Mouse (Mus musculus): ENCODE measurements around the gene Akap5. TPM values are rescaled to one million over a fixed set of nuclear protein-coding genes. Genes with fewer than 3 reads are reported as not detected.

Akap5 gene
- total RNA-seq, 2 experiments from 2014 or later, result 2.1 to 2.7 TPM

DNA sequence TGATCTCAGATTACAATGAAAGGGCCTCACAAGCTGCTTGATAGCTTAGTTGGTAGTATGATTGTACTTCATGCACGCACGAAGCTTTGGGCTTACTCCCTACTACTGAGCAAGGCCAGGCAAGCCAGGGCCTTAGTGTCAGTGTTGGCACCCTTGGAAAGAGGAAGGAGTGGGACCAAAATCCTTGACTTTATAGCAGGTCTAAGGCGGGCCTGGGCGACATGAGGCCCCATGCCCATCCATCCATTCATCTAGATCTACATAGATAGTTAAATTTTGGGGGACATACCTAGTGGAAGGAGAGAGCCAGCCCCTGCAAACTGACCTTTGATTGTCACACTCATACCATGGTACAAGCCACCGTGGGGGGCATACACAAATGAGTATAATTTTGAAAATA lies 16.3 kb upstream of the Akap5 start:
- no peak for DNase-seq (ENCODE audit: low spot score)
- intact Hi-C loops (cut with DNase I), result no loop called here

DNA sequence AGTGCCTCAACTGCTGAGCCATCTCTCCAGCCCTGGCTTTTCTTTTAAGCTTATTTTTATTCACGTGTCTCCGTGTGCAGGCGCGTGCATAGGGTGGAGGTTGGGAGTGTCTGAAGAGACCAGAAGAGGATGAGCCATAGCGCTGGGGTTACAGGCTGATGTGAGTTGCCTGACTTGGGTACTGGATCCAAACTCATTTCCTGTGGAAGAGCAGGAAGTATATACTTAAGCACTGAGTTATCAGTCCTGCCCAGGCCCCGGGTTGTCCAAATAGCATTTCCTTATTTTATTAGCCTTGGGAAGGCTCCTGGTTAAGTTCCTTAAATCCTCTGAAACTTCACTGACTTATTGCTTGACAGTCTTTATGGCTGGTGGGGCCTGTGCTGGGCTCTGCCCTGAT lies 14.7 kb upstream of the Akap5 start:
- intact Hi-C loops (cut with DNase I), result no loop called here
- DNase-seq (ENCODE audit: low spot score), result no peak

DNA sequence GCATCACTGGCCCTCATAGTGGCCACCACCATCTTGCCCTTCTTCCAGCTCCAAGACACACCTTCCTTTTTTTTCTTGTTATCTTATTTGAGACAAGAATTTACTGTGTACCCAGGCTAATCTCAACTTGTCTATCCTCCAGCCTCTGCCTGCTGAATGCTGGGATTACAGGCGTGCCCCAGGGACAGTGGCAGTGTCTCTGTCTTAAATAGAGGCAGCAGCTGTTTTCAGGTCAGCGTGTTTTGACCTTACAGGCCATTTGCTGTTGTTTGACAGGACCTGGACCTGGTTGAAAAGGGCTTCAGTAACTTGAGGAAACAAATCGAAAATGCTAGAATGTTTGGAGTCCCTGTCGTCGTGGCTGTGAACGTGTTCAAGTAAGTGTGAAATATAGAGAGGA lies 14.1 kb upstream of the Akap5 start:
- intact Hi-C loops (cut with DNase I), result no loop called here
- no peak for DNase-seq (ENCODE audit: low spot score)

DNA sequence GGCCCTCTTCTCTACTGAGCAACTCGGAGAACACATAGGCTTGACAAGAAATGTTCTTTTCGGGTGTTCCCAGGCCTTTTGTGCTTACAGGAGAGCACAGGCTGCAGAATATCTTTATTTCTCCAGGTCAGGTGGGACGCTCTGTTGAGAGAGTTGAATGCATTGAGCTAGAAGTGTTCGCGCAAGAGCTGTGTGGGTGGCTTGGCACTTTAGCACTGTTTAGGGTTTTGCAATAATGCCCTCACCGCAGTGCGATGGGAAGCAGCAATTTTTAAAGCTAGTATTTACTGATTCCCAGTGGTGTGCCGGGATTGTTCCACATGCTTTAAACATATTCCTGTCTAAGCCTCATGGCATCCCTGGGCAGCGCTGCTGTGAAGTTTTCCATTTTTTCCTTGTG lies 13.5 kb upstream of the Akap5 start:
- no peak for DNase-seq (ENCODE audit: low spot score)

DNA sequence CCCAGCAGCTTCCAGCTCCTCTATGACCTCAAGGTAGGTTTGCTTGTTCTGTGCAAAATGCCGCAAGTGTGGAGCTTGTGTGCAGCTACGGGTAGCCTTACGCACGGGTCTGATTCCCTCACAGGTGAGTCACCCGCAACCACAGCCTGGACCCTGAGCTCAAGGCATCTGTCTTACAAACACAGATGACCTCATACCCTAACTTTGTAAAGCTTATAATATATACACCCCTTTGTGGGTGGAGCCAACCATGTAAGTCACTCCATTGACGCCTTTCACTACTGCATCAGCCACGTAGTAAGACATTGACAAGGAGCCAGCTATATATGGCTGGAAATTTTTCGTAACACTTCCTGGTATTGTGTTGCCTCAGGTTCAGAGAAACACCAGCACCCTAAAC lies 12.7 kb upstream of the Akap5 start:
- DNase-seq (ENCODE audit: low spot score), result no peak
- intact Hi-C loops (cut with DNase I), result no loop called here

More for the DNA sequence above, 13.5 kb upstream of the Akap5 start:
- intact Hi-C loops (cut with DNase I), result no loop called here

DNA sequence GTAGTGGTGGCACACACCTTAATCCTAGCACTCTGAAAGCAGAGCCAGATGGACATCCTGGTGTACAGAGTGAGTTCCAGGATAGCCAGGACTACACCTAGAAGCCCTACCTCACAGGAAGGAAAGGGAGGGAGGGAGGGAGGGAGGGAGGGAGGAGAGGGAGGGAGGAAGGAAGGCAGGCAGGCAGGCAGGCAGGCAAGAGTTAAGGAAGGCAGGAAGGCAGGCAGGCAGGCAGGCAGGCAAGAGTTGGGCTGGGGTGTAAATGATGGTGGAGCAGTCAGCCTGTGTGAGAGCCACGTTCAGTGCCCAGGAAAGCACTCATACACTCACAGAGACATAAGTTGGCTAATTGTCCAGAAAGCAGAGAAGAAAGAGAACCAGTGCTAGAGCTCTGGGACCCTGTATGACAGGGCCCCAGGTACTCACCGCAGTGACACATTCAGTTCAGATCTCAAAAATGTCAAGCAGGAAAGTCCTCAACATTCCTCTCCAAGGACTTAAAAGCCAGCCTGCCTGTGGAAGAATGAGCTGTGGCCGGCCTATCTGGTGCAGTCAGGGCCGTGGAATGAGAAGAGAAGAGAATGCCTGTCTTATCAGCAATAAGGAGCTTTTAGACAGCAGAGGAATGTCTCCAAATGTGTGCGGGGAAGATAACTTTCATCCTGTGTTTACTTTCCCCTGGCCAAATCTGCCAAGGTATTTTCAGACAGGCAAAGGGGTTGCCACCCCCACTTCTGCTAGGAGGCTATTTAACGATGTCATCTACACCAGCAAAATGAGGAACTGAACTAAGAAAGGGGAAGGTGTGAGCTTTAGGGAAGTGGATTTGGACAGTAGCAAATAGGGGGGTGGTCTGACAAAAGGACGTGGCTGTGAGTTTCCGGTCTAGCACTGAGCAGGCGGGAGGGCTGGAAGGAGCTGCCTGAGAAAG lies 6.1 kb upstream of the Akap5 start:
- DNase-seq (ENCODE audit: low spot score), result no peak
- intact Hi-C loops (cut with DNase I), result no loop called here

DNA sequence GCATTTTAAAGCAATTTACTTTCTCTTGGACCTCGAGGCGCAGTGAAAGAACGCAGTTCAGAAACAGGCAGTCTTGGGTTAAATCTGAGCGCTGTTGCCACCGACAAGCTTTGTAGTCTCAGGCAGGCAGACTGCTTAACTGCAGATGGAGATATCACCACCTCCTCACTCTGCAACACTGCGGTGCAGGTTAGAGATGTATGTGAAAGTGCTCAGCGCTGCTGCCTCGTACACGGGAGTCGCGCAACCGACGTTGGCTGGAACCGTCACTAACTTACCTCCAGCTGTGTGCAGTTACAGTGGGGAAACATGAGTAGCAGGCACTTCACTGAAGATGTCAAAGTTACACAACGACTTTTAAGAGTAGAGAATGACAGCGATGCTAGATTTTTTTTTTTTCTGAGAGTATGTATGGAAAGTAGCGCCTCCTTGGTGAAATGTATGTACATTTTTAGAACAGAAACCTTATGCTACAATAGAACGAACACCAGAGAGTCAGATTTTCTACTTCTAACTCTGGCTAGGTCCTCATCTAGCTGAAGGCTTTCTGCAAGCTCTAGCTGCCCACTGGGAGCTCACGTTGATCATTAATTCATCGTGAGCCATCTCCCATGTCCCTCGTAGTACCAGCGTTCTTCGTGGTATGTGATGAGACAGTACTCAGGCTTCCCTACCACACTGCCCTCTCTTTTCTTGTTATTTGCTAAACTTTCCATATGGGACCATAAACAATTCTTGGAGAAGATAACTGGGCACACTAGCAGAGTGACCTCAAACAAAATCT lies 1.9 kb downstream of the Akap5 start:
- no peak for DNase-seq (ENCODE audit: low spot score)
- intact Hi-C loops (cut with DNase I), result no loop called here

DNA sequence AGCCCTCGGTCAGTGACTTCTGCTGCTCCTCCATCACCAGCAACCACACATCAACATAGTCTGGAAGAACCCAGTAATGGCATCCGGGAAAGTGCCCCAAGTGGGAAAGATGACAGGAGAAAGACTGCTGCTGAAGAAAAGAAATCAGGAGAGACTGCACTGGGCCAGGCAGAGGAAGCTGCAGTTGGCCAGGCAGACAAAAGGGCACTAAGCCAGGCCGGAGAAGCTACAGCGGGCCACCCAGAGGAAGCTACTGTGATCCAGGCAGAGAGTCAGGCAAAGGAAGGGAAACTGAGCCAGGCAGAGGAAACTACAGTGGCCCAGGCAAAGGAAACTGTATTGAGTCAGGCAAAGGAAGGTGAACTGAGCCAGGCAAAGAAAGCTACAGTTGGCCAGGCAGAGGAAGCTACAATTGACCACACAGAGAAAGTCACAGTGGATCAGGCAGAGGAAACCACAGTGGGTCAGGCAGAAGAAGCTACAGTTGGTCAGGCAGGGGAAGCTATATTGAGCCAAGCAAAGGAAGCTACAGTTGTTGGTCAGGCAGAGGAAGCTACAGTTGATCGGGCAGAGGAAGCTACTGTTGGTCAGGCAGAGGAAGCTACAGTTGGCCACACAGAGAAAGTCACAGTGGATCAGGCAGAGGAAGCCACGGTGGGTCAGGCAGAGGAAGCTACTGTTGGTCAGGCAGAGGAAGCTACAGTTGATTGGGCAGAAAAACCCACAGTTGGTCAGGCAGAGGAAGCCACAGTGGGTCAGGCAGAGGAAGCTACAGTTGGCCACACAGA lies 4.1 kb downstream of the Akap5 start:
- no peak for DNase-seq (ENCODE audit: low spot score)
- intact Hi-C loops (cut with DNase I), result no loop called here

DNA sequence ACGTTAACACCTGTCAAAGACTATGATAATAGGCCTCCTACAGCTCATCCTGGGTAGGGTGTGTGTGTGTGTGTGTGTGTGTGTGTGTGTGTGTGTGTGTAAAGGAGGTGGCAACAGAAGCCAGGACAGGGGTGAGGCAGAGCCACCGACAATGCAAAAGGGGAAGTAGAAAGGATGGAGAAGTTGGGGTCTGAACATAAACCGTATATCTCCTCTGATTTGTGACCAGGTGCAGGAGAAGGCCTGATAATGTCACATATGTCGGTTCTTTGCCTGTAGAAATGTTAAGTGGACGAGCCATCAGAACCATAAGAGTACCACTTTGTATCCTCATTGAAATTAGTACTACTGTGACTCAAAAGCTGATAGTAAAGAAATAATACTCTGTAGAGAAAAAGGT lies 9.0 kb downstream of the Akap5 start:
- intact Hi-C loops (cut with DNase I), result no loop called here

DNA sequence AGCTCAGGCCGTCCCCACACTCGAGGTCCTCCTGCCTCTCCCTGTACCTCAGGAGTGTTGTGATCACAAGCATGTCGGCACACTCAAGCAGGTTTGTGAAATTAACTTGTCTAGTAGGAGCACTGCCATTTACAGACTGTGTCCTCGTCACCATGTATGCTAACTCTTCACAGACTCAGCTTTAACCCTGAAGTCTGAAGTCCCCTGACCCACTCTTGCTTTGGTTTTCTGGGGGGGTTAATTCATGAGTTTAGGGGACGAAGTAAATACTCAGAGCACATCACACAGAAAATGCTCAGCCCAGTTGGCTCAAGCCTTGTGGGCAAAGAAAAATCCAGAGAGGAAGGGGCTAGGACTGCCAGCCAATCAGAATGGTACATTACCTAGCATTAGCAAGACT lies 10.9 kb downstream of the Akap5 start:
- intact Hi-C loops (cut with DNase I), result no loop called here
- no peak for DNase-seq (ENCODE audit: low spot score)

More for the DNA sequence above, 9.0 kb downstream of the Akap5 start:
- no peak for DNase-seq (ENCODE audit: low spot score)

DNA sequence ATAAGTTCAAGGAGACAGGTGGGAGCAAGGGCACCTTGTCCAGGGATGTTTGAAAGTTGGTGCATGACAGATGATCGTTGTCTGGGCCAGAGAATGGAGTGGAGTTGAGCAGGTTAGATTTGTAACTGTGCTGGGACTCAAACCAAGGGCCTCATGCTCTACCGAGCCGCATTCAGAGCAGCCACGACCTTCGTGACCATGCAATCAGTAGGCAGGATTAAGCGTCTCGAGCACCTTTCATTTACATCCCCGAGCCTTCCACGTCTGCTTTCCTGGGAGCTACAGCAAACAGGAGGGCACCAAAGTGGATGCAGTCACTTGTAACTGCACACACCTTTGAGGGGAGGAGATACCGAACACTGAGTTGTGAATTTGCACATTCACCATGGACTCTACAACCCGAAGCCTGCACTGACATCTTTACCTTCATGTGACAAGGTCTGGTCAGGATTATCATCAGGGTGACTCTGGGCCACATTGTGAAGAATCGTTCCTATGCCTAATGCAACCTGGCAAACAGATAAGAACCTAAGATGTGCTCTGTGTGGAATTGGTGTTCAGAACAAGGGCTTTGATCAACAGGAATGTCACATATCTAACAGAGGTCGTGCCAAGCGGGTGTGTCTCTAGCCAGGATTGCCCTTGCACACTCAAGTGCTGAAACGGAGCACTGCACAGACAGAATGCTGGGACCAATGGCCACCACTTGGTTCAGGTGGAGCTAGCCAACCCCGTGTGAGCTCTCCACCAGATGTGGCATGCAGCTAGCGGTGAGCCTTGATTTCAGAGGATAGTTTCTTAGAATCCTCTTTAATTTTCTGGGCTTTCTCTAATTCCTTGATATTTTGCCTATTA lies 11.6 kb downstream of the Akap5 start:
- intact Hi-C loops (cut with DNase I), result no loop called here

DNA sequence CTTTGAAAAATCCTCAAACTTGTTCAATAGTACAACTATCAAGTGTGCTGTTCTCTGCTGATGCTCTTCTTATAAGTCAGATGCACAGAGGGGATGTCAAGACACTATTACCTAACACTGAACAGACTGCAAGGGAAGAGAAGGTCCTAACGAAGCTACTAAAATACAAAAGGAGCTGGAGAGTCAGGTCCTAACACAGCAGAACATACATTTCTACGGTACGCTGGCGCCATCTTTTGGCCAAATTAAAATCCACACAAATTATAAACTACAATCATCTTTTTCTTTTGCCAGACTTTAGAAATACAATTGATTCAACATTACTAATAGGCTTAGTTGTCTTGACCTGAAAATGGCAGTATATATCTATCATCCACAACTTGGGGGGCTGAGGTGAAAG lies 16.4 kb downstream of the Akap5 start:
- DNase-seq (ENCODE audit: low spot score), result no peak

More for the DNA sequence above, 11.6 kb downstream of the Akap5 start:
- no peak for DNase-seq (ENCODE audit: low spot score)

DNA sequence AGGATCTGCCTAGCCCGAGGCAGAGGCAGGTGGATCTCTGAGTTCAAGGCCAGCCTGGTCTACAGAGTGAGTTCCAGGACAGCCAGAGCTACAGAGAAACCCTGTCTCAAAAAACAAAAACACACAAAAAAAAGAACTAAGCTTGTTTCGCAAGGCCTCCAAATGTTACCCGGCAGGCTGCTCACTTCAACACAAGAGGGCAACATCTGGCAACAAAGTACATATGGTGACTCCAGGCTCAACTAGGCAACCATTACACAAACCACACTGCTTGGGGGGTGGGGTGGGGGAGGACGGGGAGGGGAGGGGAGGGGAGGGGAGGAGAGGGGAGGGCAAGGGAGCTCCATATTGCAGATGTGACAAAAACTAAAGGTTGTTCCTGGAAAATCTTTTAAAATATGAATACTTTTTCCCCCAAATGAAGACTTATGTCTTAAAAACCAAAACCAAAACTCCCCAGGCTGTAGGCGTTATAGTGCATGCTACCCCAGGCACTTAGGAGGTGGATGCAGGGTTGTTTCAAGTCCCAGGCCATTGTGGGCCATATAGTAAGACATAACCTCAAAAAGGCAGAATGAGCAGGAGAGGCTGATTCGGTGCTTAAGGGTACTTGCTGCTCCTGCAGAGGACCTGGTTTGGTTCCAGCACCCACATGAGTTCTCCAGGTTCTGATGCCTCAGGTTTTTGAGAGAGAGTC lies 21.2 kb downstream of the Akap5 start:
- intact Hi-C loops (cut with DNase I), result loop anchor here (2.0 to 10.0 kb wide), 2 partner anchors 125 to 379 kb away; no protein-coding TSS in a partner anchor

More for the DNA sequence above, 16.4 kb downstream of the Akap5 start:
- intact Hi-C loops (cut with DNase I), result loop anchor here (1.0 to 10.0 kb wide), 4 partner anchors 48 to 384 kb away; no protein-coding TSS in a partner anchor

DNA sequence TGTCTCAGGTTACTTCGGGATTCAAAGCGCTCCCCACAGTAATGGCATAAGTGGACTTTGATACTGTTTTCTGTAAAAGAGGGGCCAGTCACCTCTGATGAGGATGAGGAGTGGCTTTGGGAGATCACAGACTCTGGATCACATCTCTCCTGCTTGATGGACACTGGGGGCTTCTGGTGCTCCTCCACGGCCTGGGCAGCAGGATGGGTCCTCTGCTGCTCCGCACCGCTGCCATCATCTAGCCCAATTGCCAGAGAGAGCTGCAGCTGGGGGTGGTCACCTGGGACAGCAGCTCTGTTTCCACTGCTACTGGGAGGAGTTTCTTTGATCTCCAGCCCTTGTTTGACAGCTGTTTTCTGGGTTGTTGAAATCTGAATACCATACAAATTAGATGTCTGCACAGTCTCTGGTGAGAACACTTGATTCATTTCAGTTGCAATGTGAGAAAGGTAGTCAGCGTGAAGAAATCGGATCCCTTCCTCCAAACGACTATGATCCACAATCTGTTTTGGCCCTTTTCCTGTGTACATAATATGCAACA lies 25.1 kb downstream of the Akap5 start:
- DNase-seq (ENCODE audit: low spot score), result no peak
- intact Hi-C loops (cut with DNase I), result loop anchor here (10.0 kb wide), 1 partner anchor 375 kb away; no protein-coding TSS in a partner anchor

More for the DNA sequence above, 21.2 kb downstream of the Akap5 start:
- DNase-seq (ENCODE audit: low spot score), result no peak

DNA sequence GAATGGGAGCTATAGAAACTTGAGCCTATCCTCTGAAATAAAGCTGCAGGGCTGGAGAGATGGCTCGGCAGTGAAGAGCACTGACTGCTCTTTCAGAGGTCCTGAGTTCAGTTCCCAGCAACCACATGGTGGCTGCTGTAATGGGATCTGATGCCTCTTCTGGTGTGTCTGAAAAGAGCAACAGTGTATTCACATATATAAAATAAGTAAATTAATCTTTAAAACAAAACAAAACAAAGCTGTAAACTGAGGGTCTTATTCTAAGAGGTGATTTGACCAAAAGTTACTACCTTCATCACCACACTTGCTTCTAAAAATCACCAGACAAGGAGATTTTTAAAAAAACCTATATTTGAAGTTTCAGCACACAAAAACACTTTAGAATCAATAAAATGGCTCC lies 36.2 kb downstream of the Akap5 start:
- no peak for DNase-seq (ENCODE audit: low spot score)
- intact Hi-C loops (cut with DNase I), result no loop called here

DNA sequence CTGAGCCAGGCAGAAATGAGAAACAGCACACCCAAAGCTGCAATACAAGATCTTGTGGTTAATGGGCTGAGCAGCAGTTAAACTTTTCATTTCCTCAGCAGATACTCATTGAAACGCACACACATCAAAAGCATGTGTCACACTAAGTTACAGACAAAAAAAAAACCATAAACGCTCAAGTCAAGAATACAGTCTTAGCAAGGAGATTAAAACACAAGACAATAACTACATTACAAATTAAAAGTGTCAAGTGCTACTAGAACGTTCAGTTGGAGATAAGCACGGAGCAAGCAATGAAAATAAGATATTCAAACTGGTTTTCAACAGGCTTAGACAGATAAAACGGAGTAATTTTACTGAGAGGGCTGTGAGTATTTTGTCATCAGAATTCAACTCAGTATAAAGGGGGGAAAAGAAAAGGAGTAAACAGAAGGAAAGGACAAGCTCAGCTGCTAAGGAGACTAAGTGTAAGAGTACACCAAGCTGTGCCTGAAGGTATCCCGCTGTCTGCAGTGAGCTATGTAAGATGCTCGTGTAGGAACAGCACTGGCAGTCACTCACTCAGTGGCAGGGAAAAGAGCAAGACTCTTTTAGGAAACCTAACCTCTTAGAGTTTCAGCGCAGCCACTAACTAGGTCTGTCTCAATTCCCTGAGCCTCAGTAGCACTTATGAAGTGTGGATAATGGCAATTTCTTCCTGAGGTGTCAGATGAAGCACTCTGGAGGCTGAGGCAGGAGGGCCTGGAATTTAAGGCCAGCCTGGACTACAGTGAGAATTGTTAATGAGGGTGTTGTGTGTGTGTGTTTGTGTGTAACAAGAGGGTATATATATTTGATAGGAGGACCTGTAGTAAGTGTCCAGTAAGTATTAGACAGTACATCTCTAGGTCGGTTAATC lies 37.0 kb downstream of the Akap5 start:
- intact Hi-C loops (cut with DNase I), result no loop called here
- DNase-seq (ENCODE audit: low spot score), result no peak

DNA sequence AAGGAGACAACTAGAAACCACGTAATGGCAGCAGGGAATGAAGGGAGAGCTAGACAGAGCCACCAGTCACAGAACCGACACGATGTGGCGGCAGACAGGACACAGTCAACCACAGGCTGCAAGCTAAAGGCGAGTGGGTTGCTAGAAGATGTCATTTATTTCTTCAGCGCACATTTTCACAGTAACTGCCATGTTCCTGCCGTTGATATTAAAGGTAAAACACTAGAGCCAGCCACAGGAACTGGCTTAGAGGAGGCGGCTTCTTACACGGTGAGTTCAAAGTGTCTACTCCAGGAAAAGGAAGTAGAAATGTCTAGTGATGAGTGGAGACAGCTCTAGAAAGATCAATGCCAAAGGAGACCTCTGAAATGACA lies 37.6 kb downstream of the Akap5 start:
- intact Hi-C loops (cut with DNase I), result no loop called here
- no peak for DNase-seq (ENCODE audit: low spot score)
